Mouse (Mus musculus) heart, postnatal 0 days (tissue): ENCODE measurements around the gene Aoah. TPM values are rescaled to one million over a fixed set of nuclear protein-coding genes. Genes with fewer than 3 reads are reported as not detected.

ENCODE experiments used
- ATAC-seq: fragments of 200-750 bp; cut with Nextera tagmentation; 2 replicates; pipeline ENCODE4 v1.8.0; 2017; ENCODE audit warnings: low read depth, moderate number of reproducible peaks, moderate library complexity; ENCODE audit not compliant: insufficient read depth
- DNase-seq: peaks from one replicate; pipeline ENCODE4 v3.0.0-alpha.2; 2016; ENCODE audit warnings: low spot score
- H3K27ac ChIP-seq: fragments of 300-500 bp; sonication (generic); 2 replicates; pipeline ENCODE4 v1.5.1; 2014; ENCODE audit warnings: low read depth, mild to moderate bottlenecking
- H3K27me3 ChIP-seq: fragments of 300-500 bp; sonication (generic); 2 replicates; pipeline ENCODE4 v1.6.1; 2014; ENCODE audit warnings: low read length, mixed read lengths; ENCODE audit not compliant: control insufficient read depth, insufficient read depth
- H3K36me3 ChIP-seq: fragments of 300-500 bp; sonication (generic); replicated peaks from 2 replicates; pipeline ENCODE4 v1.6.1; 2014; ENCODE audit warnings: low read length, mixed read lengths; ENCODE audit not compliant: control insufficient read depth, insufficient read depth
- H3K4me1 ChIP-seq: fragments of 300-500 bp; sonication (generic); 2 replicates; pipeline ENCODE4 v1.6.1; 2014; ENCODE audit warnings: antibody characterized with exemption; ENCODE audit not compliant: control insufficient read depth, insufficient read depth
- H3K4me2 ChIP-seq: fragments of 300-500 bp; sonication (generic); 2 replicates; pipeline ENCODE4 v1.6.1; 2014; ENCODE audit warnings: low read depth, mild to moderate bottlenecking, low read length, moderate library complexity
- H3K4me3 ChIP-seq: fragments of 300-500 bp; sonication (generic); 2 replicates; pipeline ENCODE4 v1.5.1; 2014; ENCODE audit warnings: low read depth, low read length
- H3K9ac ChIP-seq: fragments of 300-500 bp; sonication (generic); replicated peaks from 2 replicates; pipeline ENCODE4 v1.6.1; 2014; ENCODE audit warnings: low read depth, low read length, mixed read lengths
- H3K9me3 ChIP-seq: fragments of 300-500 bp; sonication (generic); replicated peaks from 2 replicates; pipeline ENCODE4 v1.6.1; 2016; ENCODE audit warnings: low read length; ENCODE audit not compliant: control insufficient read depth
- CTCF ChIP-seq: IDR thresholded peaks from 2 replicates; pipeline ENCODE4 v1.5.1; 2016; ENCODE audit warnings: antibody characterized with exemption, control low read depth, low read depth
- EP300 ChIP-seq: IDR thresholded peaks from 2 replicates; pipeline ENCODE4 v1.6.1; 2016; ENCODE audit warnings: antibody characterized with exemption, low read depth
- WGBS: fragments of 180-500 bp; shearing (Covaris S2); extraction: QIAGEN DNeasy Blood & Tissue Kit; methylation state at CpG from one replicate; pipeline ENCODE4 v1.1.7; 2014; 5-methylcytosine and 5-hydroxymethylcytosine counted together
- polyA plus RNA-seq: library from polyadenylated mRNA; unstranded; fragments of >200 nt; fragmentation: Nextera tagmentation; extraction: Ambion mirVana; gene quantifications from 2 replicates; pipeline ENCODE4 v1.2.1, GENCODE M21; 2015
- total RNA-seq: library from RNA; depleted of rRNA; stranded (reverse); fragments of >200 nt; gene quantifications from 2 replicates; pipeline ENCODE4 v1.2.3, GENCODE M21; 2014; ENCODE audit warnings: low replicate concordance

The Aoah gene
- total and polyA plus RNA-seq, 2 experiments from 2014 or later = 0.46 to 0.80 TPM

- WGBS = 82% methylated on average over 5 of the region's 5 CpGs
- DNase-seq (no peak), ATAC-seq (no peak)
- Histone ChIP-seq H3K36me3 (no peaks in the 10 kb centered on the region), H3K4me1 (no peaks in the 10 kb centered on the region), H3K27ac (no peak overlapping the region), H3K4me2 (no peak overlapping the region), H3K9ac (no peak overlapping the region), H3K27me3 (no peaks in the 10 kb centered on the region), H3K9me3 (no peaks in the 10 kb centered on the region), H3K4me3 (no peak overlapping the region)
- TF ChIP-seq EP300 = no peak
- TF ChIP-seq CTCF = no peak
Measured at GRCm38 (mm10) chr13:21005238-21005637, 211.3 kb downstream of the Aoah start.

- H3K27me3 ChIP-seq = no peaks in the 10 kb centered on the region
- DNase-seq = no peak
- no peak overlapping the region for H3K9ac ChIP-seq
- no peaks in the 10 kb centered on the region for H3K9me3 ChIP-seq
- WGBS = 85% methylated on average over 5 of the region's 5 CpGs
- no peak for ATAC-seq
- no peak overlapping the region for H3K4me2 ChIP-seq
- H3K36me3 ChIP-seq = no peaks in the 10 kb centered on the region
- no peaks in the 10 kb centered on the region for H3K4me1 ChIP-seq
- TF ChIP-seq CTCF (no peak), EP300 (no peak)
- no peak overlapping the region for H3K27ac ChIP-seq
- H3K4me3 ChIP-seq = no peak overlapping the region
Measured at GRCm38 (mm10) chr13:21005642-21006320, 211.9 kb downstream of the Aoah start.

GRCm38 (mm10) chr13:21006321-21006653 lies 212.4 kb downstream of the Aoah start:
- ATAC-seq (no peak), DNase-seq (no peak)
- Histone ChIP-seq H3K9ac (no peak overlapping the region), H3K27ac (no peak overlapping the region), H3K4me3 (no peak overlapping the region), H3K4me2 (no peak overlapping the region), H3K27me3 (no peaks in the 10 kb centered on the region), H3K9me3 (no peaks in the 10 kb centered on the region), H3K36me3 (no peaks in the 10 kb centered on the region), H3K4me1 (no peaks in the 10 kb centered on the region)
- 76% methylated on average over 4 of the region's 4 CpGs for WGBS
- TF ChIP-seq CTCF (no peak), EP300 (no peak)

- WGBS = 40% methylated on average over 3 of the region's 3 CpGs
- H3K4me2 ChIP-seq = no peak overlapping the region
- TF ChIP-seq EP300 = no peak
- TF ChIP-seq CTCF = no peak
Measured at GRCm38 (mm10) chr13:21013659-21014058, 219.7 kb downstream of the Aoah start.

GRCm38 (mm10) chr13:21024831-21025230 lies 230.9 kb downstream of the Aoah start:
- H3K36me3 ChIP-seq = no peaks in the 10 kb centered on the region
- no peaks in the 10 kb centered on the region for H3K27me3 ChIP-seq
- ATAC-seq (no peak), DNase-seq (no peak)
- H3K4me3 ChIP-seq = no peak overlapping the region
- H3K9me3 ChIP-seq = no peaks in the 10 kb centered on the region
- TF ChIP-seq EP300 (no peak), CTCF (no peak)
- H3K9ac ChIP-seq = no peak overlapping the region
- H3K4me2 ChIP-seq = no peak overlapping the region
- H3K27ac ChIP-seq = no peak overlapping the region
- no peaks in the 10 kb centered on the region for H3K4me1 ChIP-seq
- WGBS = 72% methylated on average over 5 of the region's 5 CpGs

More at GRCm38 (mm10) chr13:21013659-21014058, 219.7 kb downstream of the Aoah start:
- no peak for ATAC-seq
- H3K27me3 ChIP-seq = no peaks in the 10 kb centered on the region
- DNase-seq = no peak
- H3K27ac ChIP-seq = no peak overlapping the region
- no peaks in the 10 kb centered on the region for H3K9me3 ChIP-seq
- H3K4me3 ChIP-seq = no peak overlapping the region
- no peaks in the 10 kb centered on the region for H3K4me1 ChIP-seq
- H3K36me3 ChIP-seq = no peaks in the 10 kb centered on the region
- H3K9ac ChIP-seq = no peak overlapping the region

GRCm38 (mm10) chr13:21033176-21033575 lies 239.3 kb downstream of the Aoah start:
- H3K9ac ChIP-seq = no peak overlapping the region
- no peaks in the 10 kb centered on the region for H3K36me3 ChIP-seq
- no peak overlapping the region for H3K4me2 ChIP-seq
- H3K27me3 ChIP-seq = no peaks in the 10 kb centered on the region
- WGBS = 62% methylated on average over 3 of the region's 3 CpGs
- no peak overlapping the region for H3K4me3 ChIP-seq
- no peaks in the 10 kb centered on the region for H3K9me3 ChIP-seq
- no peak for DNase-seq
- TF ChIP-seq EP300 (no peak), CTCF (no peak)
- H3K27ac ChIP-seq = no peak overlapping the region
- ATAC-seq = no peak
- no peaks in the 10 kb centered on the region for H3K4me1 ChIP-seq
